9 mouse cellular contexts compared by ENCODE assay signal in the genomic region with DNA sequence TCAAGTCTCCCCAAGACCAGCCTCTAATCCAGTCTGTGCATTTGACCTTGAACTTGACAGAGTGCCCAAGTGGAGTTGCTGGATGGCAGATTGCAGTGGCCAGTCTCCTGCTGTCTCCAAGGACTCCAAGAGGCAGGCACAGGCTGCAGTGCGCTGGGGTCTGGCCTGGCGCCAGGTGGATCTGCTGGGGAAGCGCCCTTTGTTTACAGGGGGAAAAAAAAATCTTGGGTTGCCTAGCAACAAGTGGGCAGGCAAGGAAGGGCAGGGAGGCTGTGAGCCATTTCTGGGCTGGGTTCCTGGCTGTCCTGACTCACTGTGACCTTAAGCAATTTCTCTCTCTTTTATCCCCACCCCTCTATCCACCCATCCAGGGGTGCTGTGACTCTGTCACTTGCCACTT. TPM values are rescaled to one million over a fixed set of nuclear protein-coding genes. Genes with fewer than 3 reads are reported as not detected.
DNase-seq lines count a peak whose midpoint lies in the region; ATAC-seq lines count a peak whose summit lies in the region.
"Had no signal": no experiment of that assay in that cellular context is flagged by ENCODE, and none has a peak within 500 bp of the region (broad histone marks: within the 10 kb centered on the region; RNA-seq: fewer than 3 reads in every experiment).

No protein-coding gene starts in this region.

- 2% methylated on average over 3 of the region's 3 CpGs for whole genome bisulfite sequencing in intestine, embryonic 15.5 days

- peak; percentile 95 for DNase-seq in adrenal gland, adult 8-10 months
- DNase-seq in embryo, embryonic 10.5 days (ENCODE audit: low spot score), result peak; percentile 73
- peak; percentile 65 to 83 for DNase-seq in gastrocnemius, postnatal 36 days
- DNase-seq in left cerebral cortex, adult 8-10 months (ENCODE audit: low spot score in 2 of 2), result peak; percentile 42 to 79
- peak; percentile 90 to 94 for DNase-seq in lung, postnatal 4 days
- peak; percentile 91 for DNase-seq in right cerebral cortex, postnatal 10 days (ENCODE audit: low spot score in 2 of 2)
- no peak for DNase-seq in natural killer cell, adult 2 months (ENCODE audit: low spot score in 2 of 2)

- no peaks in the 10 kb centered on the region; the same call in 1 of the 2 replicates for H3K27me3 ChIP-seq in intestine, embryonic 15.5 days (replicated peaks)

- no peak overlapping the region for H3K4me2 ChIP-seq in intestine, embryonic 15.5 days (replicated peaks)

- ATAC-seq in intestine, embryonic 15.5 days, result peak; percentile 85

- H3K4me3 ChIP-seq in intestine, embryonic 15.5 days (replicated peaks), result no peak overlapping the region
- H3K4me3 ChIP-seq: erythroblast, embryonic 14.5 days had no signal

- intact Hi-C loops in gastrocnemius, postnatal 36 days (cut with DNase I), result no loop called here

- H3K4me1 ChIP-seq in intestine, embryonic 15.5 days (replicated peaks), result peaks cover 23% of the 10 kb centered on the region

- no peaks in the 10 kb centered on the region for H3K9me3 ChIP-seq in intestine, embryonic 15.5 days

- 0 out of 2 replicates have a peak overlapping the region, but pooled peaks have one; percentile 32 for H3K27ac ChIP-seq in intestine, embryonic 15.5 days

- H3K9ac ChIP-seq in intestine, embryonic 15.5 days, result no peak overlapping the region

- no peaks in the 10 kb centered on the region for H3K36me3 ChIP-seq in intestine, embryonic 15.5 days

RNA-seq across cellular contexts. Expression of a gene that starts 20.6 kb away (rescaled TPM):
- total RNA-seq in adrenal gland, adult 8-10 months (2022), result 1 to 10 TPM; 5.5 to 9.5 (median 6.8) TPM
- 1 to 10 TPM; 1.8 to 2.5 TPM for total RNA-seq in gastrocnemius, postnatal 36 days (2021)
- polyA plus RNA-seq in intestine, embryonic 15.5 days (2015; fragmentation: Nextera tagmentation; extraction: Ambion mirVana), result 3.1 and 4.4 TPM in 2 replicates
- 1 to 10 TPM; 2.1 to 4.1 (median 3.1) TPM for total RNA-seq in left cerebral cortex, adult 8-10 months (2022)

RNA-seq across cellular contexts. Expression of a gene that starts 40.2 kb away (rescaled TPM):
- total RNA-seq in adrenal gland, adult 8-10 months (2022), result 1 to 10 TPM in 1 of 4 experiments, under 1 TPM in 3; 0.28 to 1.4 (median 0.53) TPM
- under 1 TPM in 1 of 2 experiments, not detected in 1; 0.12 TPM for total RNA-seq in gastrocnemius, postnatal 36 days (2021)
- 1.2 and 1.6 TPM in 2 replicates for polyA plus RNA-seq in intestine, embryonic 15.5 days (2015; fragmentation: Nextera tagmentation; extraction: Ambion mirVana)
- 1 to 10 TPM in 2 of 4 experiments, under 1 TPM in 2; 0.78 to 1.2 (median 0.99) TPM for total RNA-seq in left cerebral cortex, adult 8-10 months (2022)

RNA-seq across cellular contexts. Expression of a gene that starts 45.7 kb away (rescaled TPM):
- total RNA-seq in adrenal gland, adult 8-10 months (2022), result 10 to 100 TPM; 37.4 to 58.6 (median 47.0) TPM
- total RNA-seq in gastrocnemius, postnatal 36 days (2021), result 10 to 100 TPM; 13.4 to 16.1 TPM
- 38.7 and 42.8 TPM in 2 replicates for polyA plus RNA-seq in intestine, embryonic 15.5 days (2015; fragmentation: Nextera tagmentation; extraction: Ambion mirVana)
- 10 to 100 TPM; 60.1 to 66.1 (median 60.8) TPM for total RNA-seq in left cerebral cortex, adult 8-10 months (2022)

RNA-seq across cellular contexts. Expression of a gene that starts 52.9 kb away (rescaled TPM):
- total RNA-seq in adrenal gland, adult 8-10 months (2022), result 1 to 10 TPM; 3.6 to 5.6 (median 4.9) TPM
- 1 to 10 TPM; 4.1 to 5.0 TPM for total RNA-seq in gastrocnemius, postnatal 36 days (2021)
- polyA plus RNA-seq in intestine, embryonic 15.5 days (2015; fragmentation: Nextera tagmentation; extraction: Ambion mirVana), result 9.9 and 10.7 TPM in 2 replicates
- total RNA-seq in left cerebral cortex, adult 8-10 months (2022), result 1 to 10 TPM; 4.0 to 4.5 (median 4.2) TPM

Comparison
In these comparisons a context has a peak if more than half of its experiments do, and no peak if none do; other contexts are left out.
1. DNase-seq: peak in adrenal gland, adult 8-10 months (single experiment), embryo, embryonic 10.5 days (single experiment), gastrocnemius, postnatal 36 days (2 of 2), left cerebral cortex, adult 8-10 months (2 of 2), lung, postnatal 4 days (2 of 2) and right cerebral cortex, postnatal 10 days (2 of 2); none in natural killer cell, adult 2 months (0 of 2).